Mouse (Mus musculus) bone marrow, adult 2 months (tissue): Measurements from ENCODE around the gene Myo10.

ENCODE experiments used
- CTCF ChIP-seq: fragments of 200-500 bp; IDR thresholded peaks from 2 replicates; pipeline ENCODE4 v1.5.1; 2011; ENCODE audit warnings: low read length, control low read depth; ENCODE audit not compliant: control insufficient read depth, insufficient read depth
- POLR2A ChIP-seq: fragments of 200-500 bp; IDR thresholded peaks from 2 replicates; pipeline ENCODE4 v1.6.1; 2011; ENCODE audit warnings: low read depth, mild to moderate bottlenecking, control low read depth, low read length, borderline replicate concordance; ENCODE audit not compliant: control insufficient read depth

- TF ChIP-seq POLR2A (no peak), CTCF (no peak)
Measured at GRCm38 (mm10) chr15:25694749-25695148, 72.4 kb downstream of the Myo10 start.
